Mouse (Mus musculus) adrenal gland, adult 10 weeks (tissue): ENCODE measurements around the gene Gm9573. TPM values are rescaled to one million over a fixed set of nuclear protein-coding genes. Genes with fewer than 3 reads are reported as not detected.

ENCODE experiments used
- polyA plus RNA-seq: library from polyadenylated mRNA; stranded (reverse); fragments of 350-450 nt; fragmentation: Illumina TruSeq; extraction: RNeasy Lipid Tissue Mini Kit (QIAGEN cat#74804); gene quantifications from one replicate; pipeline ENCODE4 v1.2.3, GENCODE M21; 2014; ENCODE audit warnings: low read depth, low replicate concordance

Gm9573 gene
- polyA plus RNA-seq, result not detected

GRCm38 (mm10) chr17:35626537-35626936 is at the start of gene Gm9573:
Gene Gm9573, minus strand, starts transcription at chr17:35626637.

GRCm38 (mm10) chr17:35673416-35674035 is 47.1 kb upstream of the Gm9573 start, which contains the start of gene Gtf2h4:
Gene Gtf2h4, minus strand, starts transcription at chr17:35673739.

GRCm38 (mm10) chr17:35667334-35668065 is 41.1 kb upstream of the Gm9573 start, which contains the start of gene Vars2:
Gene Vars2, minus strand, starts transcription at chr17:35667592.

GRCm38 (mm10) chr17:35643609-35644236 is 17.3 kb upstream of the Gm9573 start, which contains the start of gene Mucl3:
Gene Mucl3, minus strand, starts transcription at chr17:35643695.

GRCm38 (mm10) chr17:35601249-35601648 is 25.2 kb downstream of the Gm9573 start, which contains the start of gene Sfta2:
Gene Sfta2, plus strand, starts transcription at chr17:35601549.

Other genes starting within 250 kb of the Gm9573 start
- gene H2-Q4, start 247.0 kb downstream of the Gm9573 start, polyA plus RNA-seq, result 19.9 TPM
- gene H2-Q6, start 201.8 kb downstream of the Gm9573 start, polyA plus RNA-seq, result 3.8 TPM
- 3.2 TPM for gene H2-Q7, start 187.5 kb downstream of the Gm9573 start, polyA plus RNA-seq
- gene H2-Q10, start 156.5 kb downstream of the Gm9573 start, polyA plus RNA-seq, result 2.9 TPM
- not detected for gene Pou5f1, start 120.6 kb downstream of the Gm9573 start, polyA plus RNA-seq
- gene Tcf19, start 109.8 kb downstream of the Gm9573 start, polyA plus RNA-seq, result 1.7 TPM
- gene Cchcr1, start 109.5 kb downstream of the Gm9573 start, polyA plus RNA-seq, result 0.41 TPM
- not detected for gene Psors1c2, start 93.4 kb downstream of the Gm9573 start, polyA plus RNA-seq
- gene Cdsn, start 74.5 kb downstream of the Gm9573 start, polyA plus RNA-seq, result not detected
- gene 2300002M23Rik, start 59.2 kb downstream of the Gm9573 start, polyA plus RNA-seq, result not detected
- gene Sfta2, start 25.1 kb downstream of the Gm9573 start, polyA plus RNA-seq, result not detected
- not detected for gene Mucl3, start 17.1 kb upstream of the Gm9573 start, polyA plus RNA-seq
- gene Vars2, start 41.0 kb upstream of the Gm9573 start, polyA plus RNA-seq, result 1.6 TPM
- gene Gtf2h4, start 47.1 kb upstream of the Gm9573 start, polyA plus RNA-seq, result 3.0 TPM
- 4.3 TPM for gene Ddr1, start 78.0 kb upstream of the Gm9573 start, polyA plus RNA-seq
- gene Ier3, start 195.0 kb upstream of the Gm9573 start, polyA plus RNA-seq, result 5.0 TPM
- 11.8 TPM for gene Flot1, start 196.6 kb upstream of the Gm9573 start, polyA plus RNA-seq
- gene Tubb5, start 211.7 kb upstream of the Gm9573 start, polyA plus RNA-seq, result 40.9 TPM
- gene Mdc1, start 214.9 kb upstream of the Gm9573 start, polyA plus RNA-seq, result 11.3 TPM
- 1.1 TPM for gene Nrm, start 234.7 kb upstream of the Gm9573 start, polyA plus RNA-seq
- gene Ppp1r18, start 239.0 kb upstream of the Gm9573 start, polyA plus RNA-seq, result 4.7 TPM